Mouse (Mus musculus): ENCODE results near the gene Dscaml1. TPM values are rescaled to one million over a fixed set of nuclear protein-coding genes. Genes with fewer than 3 reads are reported as not detected.
"Not testable (repeated sequence)": the region's sequence is repeated elsewhere in the genome, so short reads cannot be mapped to it uniquely, and the experiment has no call there.

Dscaml1 gene
- polyA plus RNA-seq, 1 experiment from 2014 or later = 2.3 TPM

- H3K27ac ChIP-seq (replicated peaks) = peak overlapping the region; percentile 66
These were observed 313.5 kb downstream of the Dscaml1 start for GRCm38 (mm10) chr9:45739702-45740583.

GRCm38 (mm10) chr9:45740584-45740980 lies 314.2 kb downstream of the Dscaml1 start:
- Histone ChIP-seq H3K9me3 (no peaks in the 10 kb centered on the region), H3K27me3 (peaks cover 4% of the 10 kb centered on the region; the same call in 1 of the 2 replicates), H3K4me3 (no peak overlapping the region), H3K4me1 (peaks cover 22% of the 10 kb centered on the region), H3K4me2 (replicated peaks) (no peak overlapping the region), H3K36me3 (no peaks in the 10 kb centered on the region), H3K27ac (replicated peaks) (peak overlapping the region; percentile 66; the same call in 1 of the 2 replicates), H3K9ac (replicated peaks) (no peak overlapping the region)
- WGBS = 65% methylated on average over 2 of the region's 2 CpGs
- ATAC-seq (ENCODE audit: low FRiP score, low read depth) = no peak

More at GRCm38 (mm10) chr9:45739702-45740583, 313.5 kb downstream of the Dscaml1 start:
- Histone ChIP-seq H3K4me2 (replicated peaks) (no peak overlapping the region), H3K9me3 (no peaks in the 10 kb centered on the region), H3K36me3 (no peaks in the 10 kb centered on the region), H3K9ac (replicated peaks) (no peak overlapping the region), H3K4me1 (peaks cover 22% of the 10 kb centered on the region), H3K27me3 (0 out of 2 replicates have a peak, but pooled peaks cover 4% of the 10 kb centered on the region), H3K4me3 (no peak overlapping the region)
- no peak for ATAC-seq (ENCODE audit: low FRiP score, low read depth)
- 67% methylated on average over 17 of the region's 17 CpGs for whole genome bisulfite sequencing

- no peak overlapping the region for H3K27ac ChIP-seq (replicated peaks)
- no peak for ATAC-seq (ENCODE audit: low FRiP score, low read depth)
- H3K36me3 ChIP-seq = no peaks in the 10 kb centered on the region
- H3K4me3 ChIP-seq = no peak overlapping the region
- no peaks in the 10 kb centered on the region for H3K9me3 ChIP-seq
- WGBS = 73% methylated on average over 7 of the region's 7 CpGs
- no peak overlapping the region for H3K9ac ChIP-seq (replicated peaks)
- peaks cover under 1% of the 10 kb centered on the region; the same call in 1 of the 2 replicates for H3K4me1 ChIP-seq
- no peak overlapping the region for H3K4me2 ChIP-seq (replicated peaks)
- peaks cover 4% of the 10 kb centered on the region; the same call in 1 of the 2 replicates for H3K27me3 ChIP-seq
These were observed 319.0 kb downstream of the Dscaml1 start for GRCm38 (mm10) chr9:45745451-45745850.

GRCm38 (mm10) chr9:45749917-45750316 lies 323.5 kb downstream of the Dscaml1 start:
- Histone ChIP-seq H3K27ac (replicated peaks) (no peak overlapping the region), H3K9me3 (no peaks in the 10 kb centered on the region), H3K9ac (replicated peaks) (no peak overlapping the region), H3K36me3 (no peaks in the 10 kb centered on the region), H3K4me1 (no peaks in the 10 kb centered on the region), H3K27me3 (no peaks in the 10 kb centered on the region; the same call in 1 of the 2 replicates), H3K4me3 (no peak overlapping the region), H3K4me2 (replicated peaks) (no peak overlapping the region)
- WGBS = 94% methylated on average over 4 of the region's 4 CpGs
- no peak for ATAC-seq (ENCODE audit: low FRiP score, low read depth)

GRCm38 (mm10) chr9:45754452-45755091 lies 328.1 kb downstream of the Dscaml1 start:
- no peaks in the 10 kb centered on the region; the same call in 1 of the 2 replicates for H3K27me3 ChIP-seq
- no peak for ATAC-seq (ENCODE audit: low FRiP score, low read depth)
- H3K36me3 ChIP-seq = no peaks in the 10 kb centered on the region
- no peaks in the 10 kb centered on the region for H3K4me1 ChIP-seq
- no peak overlapping the region for H3K27ac ChIP-seq (replicated peaks)
- no peaks in the 10 kb centered on the region for H3K9me3 ChIP-seq
- WGBS = 43% methylated on average over 8 of the region's 8 CpGs
- H3K9ac ChIP-seq (replicated peaks) = no peak overlapping the region
- no peak overlapping the region for H3K4me2 ChIP-seq (replicated peaks)
- H3K4me3 ChIP-seq = no peak overlapping the region

- Histone ChIP-seq H3K4me2 (replicated peaks) (no peak overlapping the region), H3K36me3 (peaks cover 26% of the 10 kb centered on the region), H3K9me3 (no peaks in the 10 kb centered on the region), H3K4me1 (no peaks in the 10 kb centered on the region), H3K9ac (replicated peaks) (no peak overlapping the region), H3K27ac (replicated peaks) (no peak overlapping the region), H3K4me3 (no peak overlapping the region), H3K27me3 (no peaks in the 10 kb centered on the region)
- ATAC-seq (ENCODE audit: low FRiP score, low read depth) = no peak
- 84% methylated on average over 6 of the region's 6 CpGs for WGBS
These were observed 339.8 kb downstream of the Dscaml1 start for GRCm38 (mm10) chr9:45766195-45766594.

- Histone ChIP-seq H3K27me3 (no peaks in the 10 kb centered on the region), H3K9ac (replicated peaks) (no peak overlapping the region), H3K9me3 (no peaks in the 10 kb centered on the region), H3K36me3 (peaks cover 36% of the 10 kb centered on the region), H3K4me3 (no peak overlapping the region), H3K27ac (replicated peaks) (no peak overlapping the region), H3K4me1 (no peaks in the 10 kb centered on the region), H3K4me2 (replicated peaks) (no peak overlapping the region)
- ATAC-seq (ENCODE audit: low FRiP score, low read depth) = no peak
- WGBS = 95% methylated on average over 8 of the region's 8 CpGs
These were observed 340.7 kb downstream of the Dscaml1 start for GRCm38 (mm10) chr9:45767155-45767554.

GRCm38 (mm10) chr9:45768421-45768820 lies 342.0 kb downstream of the Dscaml1 start:
- Histone ChIP-seq H3K9me3 (no peaks in the 10 kb centered on the region), H3K27me3 (no peaks in the 10 kb centered on the region), H3K27ac (replicated peaks) (no peak overlapping the region), H3K4me3 (no peak overlapping the region), H3K4me1 (no peaks in the 10 kb centered on the region), H3K9ac (replicated peaks) (no peak overlapping the region), H3K4me2 (replicated peaks) (no peak overlapping the region), H3K36me3 (peaks cover 46% of the 10 kb centered on the region)
- 87% methylated on average over 18 of the region's 18 CpGs for WGBS
- ATAC-seq (ENCODE audit: low FRiP score, low read depth) = no peak

- Histone ChIP-seq H3K4me2 (replicated peaks) (no peak overlapping the region), H3K4me1 (no peaks in the 10 kb centered on the region), H3K27me3 (no peaks in the 10 kb centered on the region), H3K4me3 (no peak overlapping the region), H3K27ac (replicated peaks) (no peak overlapping the region), H3K9ac (replicated peaks) (no peak overlapping the region), H3K9me3 (no peaks in the 10 kb centered on the region), H3K36me3 (peaks cover 58% of the 10 kb centered on the region)
- 94% methylated on average over 5 of the region's 5 CpGs for WGBS
- ATAC-seq (ENCODE audit: low FRiP score, low read depth) = no peak
These were observed 343.2 kb downstream of the Dscaml1 start for GRCm38 (mm10) chr9:45769596-45769995.

GRCm38 (mm10) chr9:45774088-45774487 lies 347.7 kb downstream of the Dscaml1 start:
- Histone ChIP-seq H3K4me3 (no peak overlapping the region), H3K9ac (replicated peaks) (no peak overlapping the region), H3K9me3 (no peaks in the 10 kb centered on the region), H3K4me1 (no peaks in the 10 kb centered on the region), H3K36me3 (peaks cover 85% of the 10 kb centered on the region), H3K4me2 (replicated peaks) (no peak overlapping the region), H3K27ac (replicated peaks) (no peak overlapping the region), H3K27me3 (no peaks in the 10 kb centered on the region)
- ATAC-seq (ENCODE audit: low FRiP score, low read depth) = no peak
- 86% methylated on average over 6 of the region's 6 CpGs for WGBS

- ATAC-seq (ENCODE audit: low FRiP score, low read depth); H3K4me2 ChIP-seq (replicated peaks); H3K27me3 ChIP-seq; H3K9ac ChIP-seq (replicated peaks); H3K27ac ChIP-seq (replicated peaks); H3K9me3 ChIP-seq; H3K4me1 ChIP-seq; H3K4me3 ChIP-seq: not testable (repeated sequence)
- WGBS = 79% methylated on average over 3 of the region's 3 CpGs
- H3K36me3 ChIP-seq = peaks cover 73% of the 10 kb centered on the region
These were observed 349.7 kb downstream of the Dscaml1 start for GRCm38 (mm10) chr9:45776176-45776575.

- no peaks in the 10 kb centered on the region for H3K4me1 ChIP-seq
- no peak overlapping the region for H3K9ac ChIP-seq (replicated peaks)
- H3K27me3 ChIP-seq = no peaks in the 10 kb centered on the region
- ATAC-seq (ENCODE audit: low FRiP score, low read depth) = no peak
- 77% methylated on average over 6 of the region's 6 CpGs for whole genome bisulfite sequencing
- no peak overlapping the region for H3K4me3 ChIP-seq
- H3K36me3 ChIP-seq = peaks cover 45% of the 10 kb centered on the region
- H3K27ac ChIP-seq (replicated peaks) = 0 out of 2 replicates have a peak overlapping the region, but pooled peaks have one; percentile 3
- no peak overlapping the region for H3K4me2 ChIP-seq (replicated peaks)
- no peaks in the 10 kb centered on the region for H3K9me3 ChIP-seq
These were observed 352.8 kb downstream of the Dscaml1 start for GRCm38 (mm10) chr9:45779201-45779600.
